Mouse (Mus musculus): Measurements from ENCODE around the gene Trim2. TPM values are rescaled to one million over a fixed set of nuclear protein-coding genes. Genes with fewer than 3 reads are reported as not detected.
A peak's percentile ranks its signal among the peaks of the same experiment; 100 is the strongest.

Gene Trim2
- total RNA-seq, 2 experiments from 2014 or later = 8.9 to 10.1 TPM

DNA sequence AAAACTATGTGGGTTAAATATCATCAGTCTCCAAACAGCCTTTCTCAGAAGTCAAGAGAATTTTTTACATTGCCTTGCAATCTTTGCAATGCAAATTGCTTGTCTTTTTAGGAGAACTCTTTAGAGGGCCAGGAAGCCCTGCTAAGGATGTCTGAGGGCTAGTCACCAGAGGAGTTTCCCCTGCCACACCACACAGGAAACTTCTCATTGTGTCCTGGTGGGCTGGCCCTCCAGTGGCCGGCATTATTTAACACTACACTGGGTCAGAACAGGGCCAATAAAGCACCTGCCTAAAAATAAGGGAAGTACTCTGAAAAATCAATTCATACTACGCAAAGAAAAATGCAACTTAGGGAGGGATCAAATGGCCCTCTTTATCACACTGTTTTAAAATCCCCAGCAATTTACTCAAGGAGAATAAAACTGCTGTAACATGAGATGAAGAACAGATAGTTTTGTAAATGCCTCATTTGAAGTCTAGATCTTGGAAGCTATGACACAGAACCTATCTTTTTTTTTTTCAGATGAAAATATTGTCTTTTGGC lies 87.4 kb downstream of the Trim2 start:
- DNase-seq = no peak

DNA sequence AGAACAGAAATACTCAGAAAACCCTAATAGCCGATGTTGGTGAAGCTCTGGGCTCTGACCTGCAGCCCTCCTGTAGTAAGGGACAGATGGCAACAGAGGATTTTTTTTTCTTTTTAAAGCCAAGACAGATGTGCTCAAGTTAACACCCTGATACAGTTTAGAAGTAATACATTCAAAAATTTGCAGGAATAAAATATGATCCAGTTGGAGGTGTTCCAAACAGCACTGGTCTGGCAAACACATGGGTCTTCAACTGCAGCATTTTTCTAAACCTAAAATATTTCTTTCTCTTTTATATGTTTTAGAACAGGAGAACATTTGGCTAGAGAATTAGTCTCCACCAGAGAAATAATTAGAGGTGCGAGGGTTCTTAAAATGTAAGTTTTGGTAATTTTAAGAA lies 88.2 kb downstream of the Trim2 start:
- DNase-seq = no peak

DNA sequence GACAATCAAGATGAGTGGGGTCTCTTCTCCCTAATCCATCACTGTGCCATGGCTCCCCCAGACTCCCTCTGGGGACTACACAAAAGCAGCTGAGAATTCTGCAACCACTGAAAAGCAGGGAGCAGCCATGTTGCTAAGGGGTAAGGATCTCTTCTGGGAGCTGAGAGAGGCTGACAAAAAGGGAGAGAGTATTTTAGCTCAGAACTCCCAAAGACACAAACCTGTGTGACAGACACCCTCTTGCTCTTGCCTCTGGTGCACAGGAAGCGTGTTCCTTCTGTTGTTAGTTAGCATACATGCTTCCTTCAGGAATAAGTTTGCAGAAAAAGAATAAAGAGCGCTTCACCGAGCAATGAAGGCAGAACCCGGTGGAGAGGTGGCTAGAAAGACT lies 88.7 kb downstream of the Trim2 start:
- DNase-seq = no peak

GRCm38 (mm10) chr3:84217118-84217960 lies 89.3 kb downstream of the Trim2 start:
- DNase-seq = no peak

GRCm38 (mm10) chr3:84215743-84216360 lies 90.8 kb downstream of the Trim2 start:
- DNase-seq = no peak

DNA sequence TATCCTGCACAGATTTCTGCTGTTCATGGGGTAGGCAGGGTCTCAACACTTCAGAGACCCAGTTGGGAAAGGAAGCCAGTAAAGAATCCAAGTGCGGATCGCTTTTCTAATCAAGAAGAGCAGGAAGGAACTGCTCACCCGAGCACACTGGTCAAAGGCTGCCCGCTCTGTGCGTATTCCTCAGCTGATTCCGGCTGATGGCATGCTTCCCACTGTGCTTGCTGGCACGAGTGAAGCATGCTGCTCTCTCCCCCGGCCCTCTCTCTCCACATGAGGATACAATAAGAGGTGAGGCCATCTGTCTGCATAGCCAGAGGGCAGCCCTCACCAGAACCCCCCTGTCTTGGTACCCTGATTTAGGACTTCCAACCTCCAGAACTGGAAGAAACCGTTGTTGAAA lies 91.4 kb downstream of the Trim2 start:
- peak; percentile 55 for DNase-seq

DNA sequence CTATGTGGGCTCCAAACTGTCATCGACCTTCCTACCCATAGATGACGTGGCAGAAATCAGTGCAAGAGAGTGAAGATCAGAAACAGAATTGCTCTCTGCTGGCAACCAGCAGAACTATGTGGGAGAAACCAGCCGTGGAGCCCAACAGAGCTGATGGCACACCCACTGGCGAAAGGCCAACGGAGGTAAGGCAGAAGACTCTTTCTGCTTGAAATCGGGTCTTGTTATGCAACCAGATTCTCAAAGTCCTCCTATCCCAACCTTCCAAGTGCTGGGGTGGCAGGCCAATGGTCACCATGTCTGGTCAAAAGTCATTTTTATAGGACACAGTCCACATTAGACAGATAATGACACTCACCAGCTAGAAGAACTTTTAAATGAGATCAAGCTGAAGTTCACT lies 92.2 kb downstream of the Trim2 start:
- DNase-seq = no peak

GRCm38 (mm10) chr3:84211340-84211875 lies 95.3 kb downstream of the Trim2 start:
- DNase-seq = no peak

- DNase-seq = no peak
Observed at GRCm38 (mm10) chr3:84208917-84209513, 97.7 kb downstream of the Trim2 start.

- no peak for DNase-seq
Observed at GRCm38 (mm10) chr3:84208475-84208874, 98.2 kb downstream of the Trim2 start.

DNA sequence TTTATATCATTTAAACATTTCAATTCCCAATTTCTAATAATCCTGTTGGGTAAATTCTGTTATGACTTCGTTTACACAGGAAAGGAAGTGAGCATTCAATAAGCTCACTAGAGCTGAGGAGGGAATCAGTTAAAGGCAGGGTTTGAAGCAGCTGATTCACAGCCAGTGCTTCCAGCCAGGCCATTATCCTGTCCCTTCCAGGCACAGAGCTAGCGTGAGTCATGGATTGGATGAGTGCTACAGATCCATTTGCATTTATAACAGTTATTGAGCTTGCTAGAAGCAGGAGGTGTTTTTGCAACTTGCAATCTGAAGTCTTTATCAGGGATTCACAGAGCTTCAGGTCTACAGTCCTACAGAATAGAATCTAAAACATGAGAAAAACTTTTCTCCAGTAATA lies 99.3 kb downstream of the Trim2 start:
- no peak for DNase-seq

DNA sequence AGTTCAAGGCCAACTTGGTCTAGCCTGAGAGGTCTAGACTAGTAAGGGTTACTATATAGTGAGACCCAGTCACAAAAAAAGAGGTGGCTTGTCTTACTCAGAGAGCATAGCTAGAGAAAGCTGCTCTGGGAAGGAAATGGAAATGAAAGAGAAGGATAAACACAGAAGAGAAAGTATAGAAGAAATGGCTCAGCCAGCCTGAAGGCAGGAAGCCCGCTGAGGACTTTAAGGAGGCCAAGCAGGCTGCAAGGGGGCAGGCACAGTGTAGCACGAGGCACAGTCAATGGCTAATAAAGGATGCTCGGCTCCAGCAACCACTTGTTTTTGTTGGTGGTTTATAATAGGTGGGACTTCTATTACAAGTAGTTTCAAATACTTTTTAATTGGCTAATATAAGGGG lies 100.6 kb downstream of the Trim2 start:
- DNase-seq = no peak

- no peak for DNase-seq
Observed at GRCm38 (mm10) chr3:84205650-84206049, 101.0 kb downstream of the Trim2 start.

DNA sequence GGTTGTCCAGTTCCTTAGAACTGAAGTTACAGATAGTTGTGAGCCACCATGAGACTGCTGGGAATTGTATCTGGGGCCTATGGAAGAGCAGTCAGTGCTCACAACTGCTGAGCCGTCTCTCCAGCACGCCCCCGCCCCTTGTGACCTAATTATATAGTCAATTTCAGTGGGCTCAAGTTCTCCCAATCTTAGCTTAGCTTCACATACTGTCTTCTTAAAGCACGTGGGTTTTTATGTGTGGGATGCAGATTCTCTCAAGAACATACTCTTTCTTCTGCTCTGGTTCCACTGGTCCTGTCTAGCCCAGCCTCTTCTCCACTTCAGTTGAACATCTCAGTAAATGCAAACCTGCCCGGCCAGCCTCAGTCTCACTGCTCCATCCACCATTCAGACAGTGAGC lies 102.0 kb downstream of the Trim2 start:
- DNase-seq = no peak

DNA sequence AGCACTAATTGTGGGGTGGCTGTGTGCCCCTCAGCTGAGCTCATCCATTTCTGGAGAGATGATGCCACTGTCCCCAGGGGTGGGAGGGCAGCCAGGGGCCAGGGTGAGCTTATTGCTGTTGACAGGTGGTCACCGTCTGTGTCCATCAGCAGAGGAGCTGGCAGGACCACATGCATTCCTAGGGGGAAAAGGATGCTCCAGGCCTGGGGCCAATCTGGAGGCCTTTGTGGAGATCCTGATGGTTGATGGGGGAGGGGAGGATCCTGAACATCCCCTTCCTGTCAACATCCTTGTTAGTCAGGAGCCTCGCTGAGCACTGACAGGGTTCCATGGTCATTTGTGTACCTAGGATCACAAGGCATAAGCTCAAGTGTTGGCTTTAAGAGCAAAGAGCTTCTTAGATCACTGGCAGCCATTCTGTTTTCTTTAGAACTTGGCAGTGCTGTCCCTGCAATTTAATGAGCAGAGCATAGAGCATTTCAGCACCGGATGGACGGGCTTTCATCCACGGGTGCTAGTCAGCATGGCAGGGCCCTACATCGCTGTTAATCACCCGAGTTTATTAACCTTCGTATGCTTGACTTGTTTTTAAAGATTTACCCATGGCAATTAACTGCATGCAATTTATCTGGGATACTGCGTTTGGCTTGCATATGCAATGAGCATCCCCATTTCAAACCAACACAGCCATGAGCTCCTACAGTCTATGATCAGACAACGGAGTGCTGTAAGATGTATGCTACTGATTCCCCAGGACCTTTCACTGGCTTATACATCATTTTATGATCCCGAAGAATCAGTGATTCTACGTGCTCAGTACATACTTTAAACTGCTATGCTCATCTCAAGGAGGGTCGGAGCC lies 105.9 kb downstream of the Trim2 start:
- DNase-seq = peak; percentile 22

DNA sequence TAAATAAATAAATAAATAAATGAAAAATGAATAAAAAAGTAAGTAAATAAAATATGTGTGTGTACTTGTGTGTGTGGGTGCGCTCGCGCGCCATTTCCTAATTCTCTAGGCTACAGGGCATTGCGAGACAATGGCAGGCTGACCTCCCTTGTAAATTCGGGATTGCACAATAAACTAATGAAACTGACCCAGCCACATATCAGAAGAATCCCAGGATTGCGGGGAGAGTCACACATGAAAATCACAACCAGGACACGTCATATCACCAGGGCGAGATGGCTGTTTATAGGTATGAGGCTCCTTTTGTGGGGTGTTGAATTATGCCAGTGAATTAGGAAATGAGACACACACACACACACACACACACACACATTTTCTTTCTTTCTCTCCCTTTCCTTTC lies 107.2 kb downstream of the Trim2 start:
- no peak for DNase-seq

DNA sequence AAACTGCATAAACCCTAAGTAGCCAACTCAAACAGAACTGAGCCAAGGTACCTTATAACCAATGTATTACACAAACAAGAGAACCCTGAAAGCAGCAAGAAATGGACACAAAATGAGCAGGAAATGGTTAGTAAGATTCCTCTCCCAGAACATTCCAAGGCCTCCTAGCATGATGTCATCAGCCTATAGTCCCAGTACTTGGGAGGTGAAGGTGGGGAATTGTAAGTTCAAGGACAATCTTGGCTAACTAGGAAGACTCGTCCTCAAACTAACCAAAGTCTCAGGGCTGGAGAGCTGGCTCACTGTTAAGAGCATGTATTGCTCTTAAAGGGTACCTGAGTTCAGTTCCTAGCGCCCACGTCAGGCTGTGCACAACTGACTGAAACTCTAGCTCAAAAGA lies 108.4 kb downstream of the Trim2 start:
- DNase-seq = no peak

- no peak for DNase-seq
Observed at GRCm38 (mm10) chr3:84193881-84194280, 112.8 kb downstream of the Trim2 start.

GRCm38 (mm10) chr3:84191141-84191881 lies 115.4 kb downstream of the Trim2 start:
- peak; percentile 31 for DNase-seq

GRCm38 (mm10) chr3:84190513-84191061 lies 116.1 kb downstream of the Trim2 start:
- peak; percentile 46 for DNase-seq

GRCm38 (mm10) chr3:84189629-84190173 lies 117.0 kb downstream of the Trim2 start:
- no peak for DNase-seq

All from heart, postnatal 4 days (tissue).